Mouse (Mus musculus): Measurements from ENCODE around the gene Lpp. TPM values are rescaled to one million over a fixed set of nuclear protein-coding genes. Genes with fewer than 3 reads are reported as not detected.

Lpp gene
- total and polyA plus RNA-seq, 3 experiments = not detected

DNA sequence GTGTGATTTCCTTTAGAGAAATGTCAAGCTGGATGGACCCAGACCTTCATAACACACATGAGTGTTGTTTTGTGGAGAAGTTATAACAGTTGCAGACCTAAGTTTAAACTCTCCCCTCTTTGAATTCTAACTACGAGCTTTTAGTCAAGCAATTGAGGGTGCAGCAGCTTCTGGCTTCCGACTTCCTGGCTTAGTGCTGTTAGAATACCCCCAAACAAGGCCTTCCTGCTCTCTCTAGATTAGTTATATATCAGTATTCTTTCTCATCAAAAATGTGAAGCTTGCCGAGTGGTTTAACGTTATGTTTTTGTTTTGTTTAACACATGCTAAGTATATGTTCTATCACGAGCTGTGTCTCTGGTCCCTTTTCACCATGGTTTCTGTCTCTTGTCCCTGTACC lies 56.9 kb downstream of the Lpp start:
- H3K4me1 ChIP-seq (ENCODE audit: control insufficient read depth in 1 of 2, insufficient read depth in 2 of 2, low read length in 2 of 2) = no peaks in the 10 kb centered on the region
- no peak overlapping the region for H3K9ac ChIP-seq (ENCODE audit: control insufficient read depth, low read depth, low read length, poor library complexity, severe bottlenecking)
- no peaks in the 10 kb centered on the region for H3K27me3 ChIP-seq (ENCODE audit: control insufficient read depth in 1 of 2, insufficient read depth in 2 of 2, low read length in 2 of 2)
- no peaks in the 10 kb centered on the region for H3K79me2 ChIP-seq (ENCODE audit: control insufficient read depth, insufficient read depth, low read length, poor library complexity)
- H3K9me3 ChIP-seq (replicated peaks; ENCODE audit: insufficient read depth, low read length) = no peaks in the 10 kb centered on the region
- TF ChIP-seq MEF2A (IDR thresholded peaks at IDR 0.05; ENCODE audit: extremely low read depth, insufficient replicate concordance, low read depth, low read length, poor library complexity, severe bottlenecking) (no peak), SMC3 (IDR thresholded peaks at IDR 0.05; ENCODE audit: low read depth, low read length) (no peak), USF2 (IDR thresholded peaks at IDR 0.05; ENCODE audit: borderline replicate concordance in 1 of 2, insufficient read depth in 1 of 2, low read depth in 1 of 2, low read length in 2 of 2) (no peak), CHD2 (IDR thresholded peaks at IDR 0.05; ENCODE audit: low read length) (no peak), POLR2A (IDR thresholded peaks at IDR 0.05; ENCODE audit: control insufficient read depth in 1 of 2, insufficient read depth in 1 of 2, low read depth in 1 of 2, low read length in 2 of 2, poor library complexity in 1 of 2) (no peak), MAZ (IDR thresholded peaks at IDR 0.05; ENCODE audit: low read depth, low read length) (no peak), CTCF (IDR thresholded peaks at IDR 0.05 in 2 of 3, conservative IDR thresholded peaks at IDR 0.05 in 1 of 3; ENCODE audit: control insufficient read depth in 1 of 3, insufficient read depth in 1 of 3, low read depth in 2 of 3, low read length in 3 of 3, poor library complexity in 1 of 3, severe bottlenecking in 1 of 3) (no peak), MYB (IDR thresholded peaks at IDR 0.05; ENCODE audit: low read depth, low read length) (no peak), ZC3H11A (IDR thresholded peaks at IDR 0.05; ENCODE audit: low read depth, low read length) (no peak), GATA1 (IDR thresholded peaks at IDR 0.05; ENCODE audit: low read depth, low read length) (no peak), MXI1 (IDR thresholded peaks at IDR 0.05; ENCODE audit: low read depth, low read length) (no peak), BHLHE40 (IDR thresholded peaks at IDR 0.05; ENCODE audit: borderline replicate concordance, low read depth, low read length) (no peak), USF1 (IDR thresholded peaks at IDR 0.05; ENCODE audit: low read depth, low read length) (no peak), POLR2AphosphoS2 (IDR thresholded peaks at IDR 0.05; ENCODE audit: low read length) (no peak), TBP (IDR thresholded peaks at IDR 0.05; ENCODE audit: low read depth, low read length) (no peak), NRF1 (IDR thresholded peaks at IDR 0.05; ENCODE audit: insufficient read depth, low read depth, low read length, poor library complexity, severe bottlenecking) (no peak), MAX (IDR thresholded peaks at IDR 0.05; ENCODE audit: low read length) (no peak), E2F4 (IDR thresholded peaks at IDR 0.05; ENCODE audit: borderline replicate concordance, low read depth, low read length) (no peak)
- H3K36me3 ChIP-seq (ENCODE audit: control insufficient read depth in 1 of 2, insufficient read depth in 2 of 2, low read length in 2 of 2) = no peaks in the 10 kb centered on the region
- no peak for DNase-seq (ENCODE audit: low read depth, low spot score)
- no peak overlapping the region for H3K27ac ChIP-seq (ENCODE audit: control insufficient read depth, low read depth, low read length)
- H3K4me3 ChIP-seq (ENCODE audit: control insufficient read depth in 1 of 2, insufficient read depth in 1 of 2, low read depth in 2 of 2, low read length in 2 of 2) = no peak overlapping the region

- Histone ChIP-seq H3K9ac (ENCODE audit: control insufficient read depth, low read depth, low read length, poor library complexity, severe bottlenecking) (no peak overlapping the region), H3K36me3 (ENCODE audit: control insufficient read depth in 1 of 2, insufficient read depth in 2 of 2, low read length in 2 of 2) (no peaks in the 10 kb centered on the region), H3K27me3 (ENCODE audit: control insufficient read depth in 1 of 2, insufficient read depth in 2 of 2, low read length in 2 of 2) (no peaks in the 10 kb centered on the region), H3K4me3 (ENCODE audit: control insufficient read depth in 1 of 2, insufficient read depth in 1 of 2, low read depth in 2 of 2, low read length in 2 of 2) (no peak overlapping the region), H3K27ac (ENCODE audit: control insufficient read depth, low read depth, low read length) (no peak overlapping the region), H3K4me1 (ENCODE audit: control insufficient read depth in 1 of 2, insufficient read depth in 2 of 2, low read length in 2 of 2) (no peaks in the 10 kb centered on the region), H3K79me2 (ENCODE audit: control insufficient read depth, insufficient read depth, low read length, poor library complexity) (no peaks in the 10 kb centered on the region), H3K9me3 (replicated peaks; ENCODE audit: insufficient read depth, low read length) (no peaks in the 10 kb centered on the region)
- DNase-seq (ENCODE audit: low read depth, low spot score) = no peak
- TF ChIP-seq MYC (IDR thresholded peaks at IDR 0.05; ENCODE audit: low read depth, low read length) (no peak), POLR2A (IDR thresholded peaks at IDR 0.05; ENCODE audit: control insufficient read depth in 1 of 2, insufficient read depth in 1 of 2, low read depth in 1 of 2, low read length in 2 of 2, poor library complexity in 1 of 2) (no peak), MAZ (IDR thresholded peaks at IDR 0.05; ENCODE audit: low read depth, low read length) (no peak), RAD21 (IDR thresholded peaks at IDR 0.05; ENCODE audit: low read depth, low read length) (no peak), USF1 (IDR thresholded peaks at IDR 0.05; ENCODE audit: low read depth, low read length) (no peak), BHLHE40 (IDR thresholded peaks at IDR 0.05; ENCODE audit: borderline replicate concordance, low read depth, low read length) (no peak)
Observed at GRCm38 (mm10) chr16:24451123-24451522, 57.8 kb downstream of the Lpp start.
